Mouse (Mus musculus) thymus, adult 2 months (tissue): ENCODE results near the gene Kctd20. TPM values are rescaled to one million over a fixed set of nuclear protein-coding genes. Genes with fewer than 3 reads are reported as not detected.
"Not testable (repeated sequence)": the region's sequence is repeated elsewhere in the genome, so short reads cannot be mapped to it uniquely, and the experiment has no call there.

Experiments used
- DNase-seq: peaks from one replicate; pipeline ENCODE4 v3.0.0; 2021
- H3K27ac ChIP-seq: fragments of 200-500 bp; 2 replicates; pipeline ENCODE4 v1.5.1; 2012; ENCODE audit warnings: low read length, control low read depth; ENCODE audit not compliant: control insufficient read depth, insufficient read depth
- H3K27me3 ChIP-seq: fragments of 200-500 bp; 2 replicates; pipeline ENCODE4 v1.6.1; 2012; ENCODE audit warnings: mild to moderate bottlenecking, low read length, moderate library complexity, mixed read lengths; ENCODE audit not compliant: control insufficient read depth, insufficient read depth
- H3K36me3 ChIP-seq: fragments of 200-500 bp; 2 replicates; pipeline ENCODE4 v1.6.1; 2012; ENCODE audit warnings: mild to moderate bottlenecking, low read length, moderate library complexity; ENCODE audit not compliant: control insufficient read depth, insufficient read depth
- H3K4me1 ChIP-seq: fragments of 200-500 bp; replicated peaks from 2 replicates; pipeline ENCODE4 v1.6.1; 2012; ENCODE audit warnings: low read length; ENCODE audit not compliant: control insufficient read depth, insufficient read depth
- H3K4me3 ChIP-seq: fragments of 200-500 bp; 2 replicates; pipeline ENCODE4 v1.5.1; 2012; ENCODE audit warnings: mild to moderate bottlenecking, low read length, control low read depth, moderate library complexity; ENCODE audit not compliant: control insufficient read depth, insufficient read depth
- CTCF ChIP-seq: fragments of 200-500 bp; IDR thresholded peaks from 2 replicates; pipeline ENCODE4 v1.5.1; 2012; ENCODE audit warnings: mild to moderate bottlenecking, control low read depth, low read length, moderate library complexity, borderline replicate concordance; ENCODE audit not compliant: control insufficient read depth, poor library complexity, insufficient read depth; ENCODE audit errors: extremely low read depth
- POLR2A ChIP-seq: fragments of 200-500 bp; IDR thresholded peaks from 2 replicates; pipeline ENCODE4 v1.6.1; 2012; ENCODE audit warnings: mild to moderate bottlenecking, low read length, control low read depth, moderate library complexity; ENCODE audit not compliant: control insufficient read depth, poor library complexity, insufficient read depth; ENCODE audit errors: extremely low read depth
- WGBS: fragments of 180-500 bp; shearing (Covaris S2); methylation state at CpG from one replicate; pipeline ENCODE4 v1.1.7; 2018; 5-methylcytosine and 5-hydroxymethylcytosine counted together
- polyA plus RNA-seq: library from polyadenylated mRNA; depleted of rRNA; stranded (reverse); fragments of >200 nt; gene quantifications from 2 replicates; pipeline ENCODE4 v1.2.3, GENCODE M21; 2012

Kctd20 gene
- polyA plus RNA-seq, 1 experiment, result 60.8 TPM

- WGBS, result 93% methylated on average over 4 of the region's 4 CpGs
- TF ChIP-seq CTCF, result no peak
- no peak for TF ChIP-seq POLR2A
- Histone ChIP-seq H3K36me3 (peaks cover 64% of the 10 kb centered on the region), H3K27me3 (no peaks in the 10 kb centered on the region), H3K4me1 (peaks cover 4% of the 10 kb centered on the region), H3K27ac (no peak overlapping the region), H3K4me3 (no peak overlapping the region)
- no peak for DNase-seq
Measured at GRCm38 (mm10) chr17:28990060-28990459, 38.3 kb downstream of the Kctd20 start.

GRCm38 (mm10) chr17:28991286-28991685 is 39.5 kb downstream of the Kctd20 start:
- TF ChIP-seq POLR2A (no peak), CTCF (no peak)
- no peaks in the 10 kb centered on the region for H3K27me3 ChIP-seq
- no peak overlapping the region for H3K27ac ChIP-seq
- H3K4me1 ChIP-seq, result peaks cover 4% of the 10 kb centered on the region
- H3K36me3 ChIP-seq, result peaks cover 56% of the 10 kb centered on the region
- 95% methylated on average over 9 of the region's 9 CpGs for WGBS
- H3K4me3 ChIP-seq, result no peak overlapping the region
- DNase-seq, result no peak

- Histone ChIP-seq H3K4me3 (no peak overlapping the region), H3K27ac (no peak overlapping the region), H3K4me1 (peaks cover 4% of the 10 kb centered on the region), H3K36me3 (peaks cover 58% of the 10 kb centered on the region), H3K27me3 (no peaks in the 10 kb centered on the region)
- no peak for DNase-seq
- TF ChIP-seq POLR2A, result no peak
- no peak for TF ChIP-seq CTCF
- 94% methylated on average over 7 of the region's 7 CpGs for WGBS
Measured at GRCm38 (mm10) chr17:28992105-28992504, 40.4 kb downstream of the Kctd20 start.

GRCm38 (mm10) chr17:28993004-28993403 is 41.3 kb downstream of the Kctd20 start:
- peaks cover 58% of the 10 kb centered on the region for H3K36me3 ChIP-seq
- not testable (repeated sequence) for DNase-seq, H3K27ac ChIP-seq, H3K4me1 ChIP-seq, H3K27me3 ChIP-seq, H3K4me3 ChIP-seq
- WGBS, result 100% methylated on average over 1 of the region's 1 CpGs

GRCm38 (mm10) chr17:28994615-28995014 is 42.9 kb downstream of the Kctd20 start:
- peaks cover 4% of the 10 kb centered on the region for H3K4me1 ChIP-seq
- H3K4me3 ChIP-seq, result no peak overlapping the region
- H3K27me3 ChIP-seq, result no peaks in the 10 kb centered on the region
- peak overlapping the region; percentile 91; the same call in 1 of the 2 replicates for H3K27ac ChIP-seq
- H3K36me3 ChIP-seq, result peaks cover 61% of the 10 kb centered on the region
- WGBS, result 49% methylated on average over 4 of the region's 4 CpGs
- no peak for TF ChIP-seq POLR2A
- no peak for TF ChIP-seq CTCF
- no peak for DNase-seq

GRCm38 (mm10) chr17:29000465-29000864 is 48.7 kb downstream of the Kctd20 start:
- 76% methylated on average over 6 of the region's 6 CpGs for WGBS
- TF ChIP-seq POLR2A (no peak), CTCF (no peak)
- H3K36me3 ChIP-seq, result peaks cover 46% of the 10 kb centered on the region

GRCm38 (mm10) chr17:29003740-29004139 is 52.0 kb downstream of the Kctd20 start:
- Histone ChIP-seq H3K27ac (peak overlapping the region; percentile 50), H3K27me3 (no peaks in the 10 kb centered on the region), H3K4me1 (peaks cover 25% of the 10 kb centered on the region), H3K36me3 (peaks cover 22% of the 10 kb centered on the region), H3K4me3 (no peak overlapping the region)
- no peak for DNase-seq
- 4% methylated on average over 1 of the region's 1 CpGs for WGBS
- TF ChIP-seq CTCF, result no peak
- TF ChIP-seq POLR2A, result no peak

More at GRCm38 (mm10) chr17:29000465-29000864, 48.7 kb downstream of the Kctd20 start:
- no peak for DNase-seq
- Histone ChIP-seq H3K27me3 (no peaks in the 10 kb centered on the region), H3K4me1 (peaks cover 18% of the 10 kb centered on the region), H3K27ac (no peak overlapping the region), H3K4me3 (no peak overlapping the region)
